In genomic region chr19:47315091-47315916, GRCm38 (mm10) we compare ENCODE assay signal across 8 mouse cellular contexts.
DNase-seq lines count a peak whose midpoint lies in the region; ATAC-seq and TF ChIP-seq lines count a peak whose summit lies in the region.

No protein-coding gene starts in this region.

- peaks cover 5% of the 10 kb centered on the region; the same call in 1 of the 2 replicates for H3K36me3 ChIP-seq in heart, embryonic 16.5 days (ENCODE audit: control insufficient read depth, insufficient read depth)
- no peaks in the 10 kb centered on the region for H3K36me3 ChIP-seq in ES-Bruce4 (ENCODE audit: control insufficient read depth, insufficient read depth, low read length, poor library complexity, severe bottlenecking)
- no peaks in the 10 kb centered on the region for H3K36me3 ChIP-seq in forebrain, embryonic 16.5 days (ENCODE audit: control insufficient read depth, insufficient read depth)
- peaks cover 9% of the 10 kb centered on the region for H3K36me3 ChIP-seq in lung, embryonic 16.5 days (ENCODE audit: control insufficient read depth, insufficient read depth, low read length)

- no peak for DNase-seq in heart, postnatal 10 days
- DNase-seq in frontal cortex, postnatal 10 days (ENCODE audit: low spot score in 2 of 2): no peak
- DNase-seq in c-Kit-positive CD71-positive TER-119-positive erythroid progenitor cells, embryonic 14.5 days (ENCODE audit: low spot score): no peak
- DNase-seq in frontal cortex, adult 2 months (ENCODE audit: extremely low spot score in 1 of 2, low spot score in 1 of 2): no peak

- no peaks in the 10 kb centered on the region for H3K9me3 ChIP-seq in heart, embryonic 16.5 days (replicated peaks; ENCODE audit: control insufficient read depth, low read length)
- H3K9me3 ChIP-seq in ES-Bruce4 (replicated peaks; ENCODE audit: control insufficient read depth, insufficient read depth, low read length, poor library complexity, severe bottlenecking): no peaks in the 10 kb centered on the region
- H3K9me3 ChIP-seq in forebrain, embryonic 16.5 days (ENCODE audit: control insufficient read depth, low read length): no peaks in the 10 kb centered on the region
- no peaks in the 10 kb centered on the region for H3K9me3 ChIP-seq in lung, embryonic 16.5 days (ENCODE audit: control insufficient read depth, low read length)

- H3K27ac ChIP-seq in heart, embryonic 16.5 days (ENCODE audit: low read length): peak overlapping the region; percentile 95
- 0 out of 2 replicates have a peak overlapping the region, but pooled peaks have one; percentile 2 for H3K27ac ChIP-seq in ES-Bruce4 (ENCODE audit: insufficient read depth, low read length)
- no peak overlapping the region for H3K27ac ChIP-seq in forebrain, embryonic 16.5 days (ENCODE audit: low read length)
- peak overlapping the region; percentile 92 for H3K27ac ChIP-seq in lung, embryonic 16.5 days (ENCODE audit: low read length)

- intact Hi-C loops in heart, postnatal 10 days (cut with DNase I): loop anchor here (2.0 kb wide), 1 partner anchor 37 kb away; no protein-coding TSS in a partner anchor

- TF ChIP-seq POLR2A in ES-Bruce4 (IDR thresholded peaks at IDR 0.05; ENCODE audit: insufficient read depth, low read length): no peak

- H3K4me2 ChIP-seq in heart, embryonic 16.5 days (ENCODE audit: low read depth, low read length): peak overlapping the region; percentile 70
- peak overlapping the region; percentile 62 for H3K4me2 ChIP-seq in forebrain, embryonic 16.5 days (ENCODE audit: low read length)
- H3K4me2 ChIP-seq in lung, embryonic 16.5 days (ENCODE audit: low read depth, low read length): peak overlapping the region; percentile 92

- peaks cover 72% of the 10 kb centered on the region for H3K4me1 ChIP-seq in heart, embryonic 16.5 days (ENCODE audit: control insufficient read depth, insufficient read depth, low read length)
- H3K4me1 ChIP-seq in ES-Bruce4 (ENCODE audit: control insufficient read depth, insufficient read depth, low read length): peaks cover 19% of the 10 kb centered on the region
- peaks cover 44% of the 10 kb centered on the region for H3K4me1 ChIP-seq in forebrain, embryonic 16.5 days (replicated peaks; ENCODE audit: control insufficient read depth, insufficient read depth, low read length)
- H3K4me1 ChIP-seq in lung, embryonic 16.5 days (replicated peaks; ENCODE audit: control insufficient read depth, insufficient read depth, low read length): peaks cover 72% of the 10 kb centered on the region

- ATAC-seq in heart, embryonic 16.5 days (replicated peaks; ENCODE audit: extremely low read depth, insufficient read depth, low FRiP score): no peak
- no peak for ATAC-seq in forebrain, embryonic 16.5 days
- no peak for ATAC-seq in lung, embryonic 16.5 days (ENCODE audit: low read depth)

- TF ChIP-seq EP300 in ES-Bruce4 (IDR thresholded peaks at IDR 0.05; ENCODE audit: insufficient read depth, low read depth, low read length): no peak

- H3K4me3 ChIP-seq in heart, embryonic 16.5 days (ENCODE audit: low read length): peak overlapping the region; percentile 50
- 0 out of 2 replicates have a peak overlapping the region, but pooled peaks have one; percentile 8 for H3K4me3 ChIP-seq in ES-Bruce4 (ENCODE audit: low read depth, low read length)
- H3K4me3 ChIP-seq in forebrain, embryonic 16.5 days (replicated peaks; ENCODE audit: low read length): no peak overlapping the region
- peak overlapping the region; percentile 2 for H3K4me3 ChIP-seq in lung, embryonic 16.5 days (ENCODE audit: low read length)

- peak overlapping the region; percentile 73 for H3K9ac ChIP-seq in heart, embryonic 16.5 days (ENCODE audit: low read length)
- H3K9ac ChIP-seq in ES-Bruce4 (ENCODE audit: low read depth, poor library complexity, severe bottlenecking): peak overlapping the region; percentile 69
- peak overlapping the region; percentile 63; the same call in 1 of the 2 replicates for H3K9ac ChIP-seq in forebrain, embryonic 16.5 days (replicated peaks; ENCODE audit: low read depth, low read length)
- peak overlapping the region; percentile 27 for H3K9ac ChIP-seq in lung, embryonic 16.5 days (ENCODE audit: low read length)

- 52% methylated on average over 14 of the region's 14 CpGs for WGBS in heart, embryonic 16.5 days
- WGBS in forebrain, embryonic 16.5 days: 58% methylated on average over 14 of the region's 14 CpGs
- WGBS in lung, embryonic 16.5 days: 35% methylated on average over 14 of the region's 14 CpGs

- no peaks in the 10 kb centered on the region for H3K27me3 ChIP-seq in heart, embryonic 16.5 days (ENCODE audit: control insufficient read depth, insufficient read depth, low read length)
- no peaks in the 10 kb centered on the region for H3K27me3 ChIP-seq in ES-Bruce4 (ENCODE audit: control insufficient read depth, insufficient read depth, low read length, poor library complexity, severe bottlenecking)
- H3K27me3 ChIP-seq in forebrain, embryonic 16.5 days (replicated peaks; ENCODE audit: control insufficient read depth, insufficient read depth, low read length): no peaks in the 10 kb centered on the region
- H3K27me3 ChIP-seq in lung, embryonic 16.5 days (ENCODE audit: control insufficient read depth, insufficient read depth, low read depth, low read length): no peaks in the 10 kb centered on the region

- TF ChIP-seq CTCF in ES-Bruce4 (IDR thresholded peaks at IDR 0.05; ENCODE audit: low read depth, low read length): no peak
